Mouse (Mus musculus) urinary bladder, adult 18-20 months (tissue): Measurements from ENCODE around the gene Atp2b4.

ENCODE experiments used
- DNase-seq, 2 experiments: peaks; one replicate each; pipeline ENCODE4 v3.0.0; 2022; ENCODE audit warnings: low spot score in 2 of 2, mixed read lengths in 2 of 2

Atp2b4 gene

GRCm38 (mm10) chr1:133800948-133801393 is at the start of gene Atp2b4:
Atp2b4 (minus strand) TSS chr1:133801041.
- DNase-seq = peak; percentile 94 to 96

GRCm38 (mm10) chr1:133844734-133845133 is 43.9 kb upstream of the Atp2b4 start:
- DNase-seq = no peak

GRCm38 (mm10) chr1:133843900-133844299 is 43.1 kb upstream of the Atp2b4 start:
- no peak for DNase-seq

- DNase-seq = no peak
These were observed 42.5 kb upstream of the Atp2b4 start for GRCm38 (mm10) chr1:133843370-133843769.

- no peak for DNase-seq
These were observed 41.4 kb upstream of the Atp2b4 start for GRCm38 (mm10) chr1:133842074-133842725.

GRCm38 (mm10) chr1:133841171-133841926 is 40.5 kb upstream of the Atp2b4 start:
- DNase-seq = no peak

- DNase-seq = no peak
These were observed 39.7 kb upstream of the Atp2b4 start for GRCm38 (mm10) chr1:133840530-133840929.

GRCm38 (mm10) chr1:133834309-133834708 is 33.5 kb upstream of the Atp2b4 start:
- peak in 1 of 2 experiments; percentile 48 for DNase-seq

- DNase-seq = no peak
These were observed 31.9 kb upstream of the Atp2b4 start for GRCm38 (mm10) chr1:133832781-133833180.

GRCm38 (mm10) chr1:133826193-133826592 is 25.4 kb upstream of the Atp2b4 start:
- DNase-seq = no peak

- DNase-seq = no peak
These were observed 24.7 kb upstream of the Atp2b4 start for GRCm38 (mm10) chr1:133825543-133825942.

- DNase-seq = no peak
These were observed 24.3 kb upstream of the Atp2b4 start for GRCm38 (mm10) chr1:133825140-133825539.

- no peak for DNase-seq
These were observed 20.3 kb upstream of the Atp2b4 start for GRCm38 (mm10) chr1:133821144-133821543.

GRCm38 (mm10) chr1:133820100-133820499 is 19.3 kb upstream of the Atp2b4 start:
- DNase-seq = no peak

- DNase-seq = no peak
These were observed 17.7 kb upstream of the Atp2b4 start for GRCm38 (mm10) chr1:133818531-133818930.

GRCm38 (mm10) chr1:133815747-133816491 is 15.1 kb upstream of the Atp2b4 start:
- DNase-seq = no peak

GRCm38 (mm10) chr1:133809376-133809775 is 8.5 kb upstream of the Atp2b4 start:
- DNase-seq = no peak

- DNase-seq = no peak
These were observed 7.2 kb upstream of the Atp2b4 start for GRCm38 (mm10) chr1:133808020-133808419.

GRCm38 (mm10) chr1:133801743-133802142 is 902 bp upstream of the Atp2b4 start:
- DNase-seq = peak in 1 of 2 experiments; percentile 22

- DNase-seq = no peak
These were observed 329 bp downstream of the Atp2b4 start for GRCm38 (mm10) chr1:133800512-133800911.

- DNase-seq = no peak
These were observed 975 bp downstream of the Atp2b4 start for GRCm38 (mm10) chr1:133799686-133800445.
